Mouse (Mus musculus) CD8-positive naive resting alpha-beta T cell, adult 57 days (primary cell): Measurements from ENCODE around the gene Uggt1. TPM values are rescaled to one million over a fixed set of nuclear protein-coding genes. Genes with fewer than 3 reads are reported as not detected.

Experiments
- total RNA-seq: library from RNA; stranded (reverse); gene quantifications from one replicate; pipeline ENCODE4 v1.2.4, GENCODE M21; 2023

Gene Uggt1
- total RNA-seq: 96.0 TPM

GRCm38 (mm10) chr1:36244058-36244827 is at the start of gene Uggt1:
TSS of gene Uggt1 (minus strand) at chr1:36244720.

GRCm38 (mm10) chr1:36274455-36274854 is 29.9 kb upstream of the Uggt1 start, which contains the start of gene Neurl3:
TSS of gene Neurl3 (minus strand) at chr1:36274679.

Other genes starting within 250 kb of the Uggt1 start
- gene Hs6st1, start 176.3 kb downstream of the Uggt1 start, total RNA-seq: 35.2 TPM
- 136 TPM for gene Neurl3, start 30.0 kb upstream of the Uggt1 start, total RNA-seq
- gene Arid5a, start 63.0 kb upstream of the Uggt1 start, total RNA-seq: 690 TPM
- 84.6 TPM for gene Kansl3, start 124.5 kb upstream of the Uggt1 start, total RNA-seq
- not detected for gene Fer1l5, start 127.6 kb upstream of the Uggt1 start, total RNA-seq
- 25.4 TPM for gene Lman2l, start 200.6 kb upstream of the Uggt1 start, total RNA-seq
- 16.8 TPM for gene Cnnm4, start 226.9 kb upstream of the Uggt1 start, total RNA-seq